32 mouse cellular contexts compared by ENCODE assay signal in genomic region chr14:8514071-8514470, GRCm38 (mm10).
"Had no signal": no experiment of that assay in that cellular context is flagged by ENCODE, and none has a peak within 500 bp of the region (broad histone marks: within the 10 kb centered on the region; RNA-seq: fewer than 3 reads in every experiment).

No protein-coding gene starts in this region.

- H3K9ac ChIP-seq: limb, embryonic 12.5 days; limb, embryonic 13.5 days; limb, embryonic 15.5 days; liver, embryonic 12.5 days; liver, embryonic 13.5 days; liver, embryonic 14.5 days; liver, embryonic 15.5 days; liver, postnatal 0 days; lung, embryonic 14.5 days; lung, embryonic 15.5 days; midbrain, embryonic 12.5 days; midbrain, embryonic 13.5 days; midbrain, embryonic 15.5 days; neural tube, embryonic 12.5 days had no signal

- H3K4me3 ChIP-seq: limb, embryonic 10.5 days; limb, embryonic 12.5 days; limb, embryonic 13.5 days; limb, embryonic 15.5 days; liver, embryonic 12.5 days; liver, embryonic 13.5 days; liver, embryonic 15.5 days; lung, embryonic 15.5 days; megakaryocyte, embryonic 14.5 days; midbrain, embryonic 10.5 days; midbrain, embryonic 12.5 days; midbrain, embryonic 13.5 days; midbrain, embryonic 15.5 days; myocyte; neural tube, embryonic 12.5 days had no signal

- H3K9me3 ChIP-seq: limb, embryonic 10.5 days; limb, embryonic 12.5 days; limb, embryonic 13.5 days; limb, embryonic 15.5 days; liver, embryonic 12.5 days; liver, embryonic 13.5 days; liver, embryonic 15.5 days; lung, embryonic 15.5 days; megakaryocyte, embryonic 14.5 days; midbrain, embryonic 10.5 days; midbrain, embryonic 12.5 days; midbrain, embryonic 13.5 days; midbrain, embryonic 15.5 days; neural tube, embryonic 12.5 days had no signal

- H3K27ac ChIP-seq: limb, embryonic 10.5 days; limb, embryonic 12.5 days; limb, embryonic 13.5 days; limb, embryonic 15.5 days; liver, embryonic 12.5 days; liver, embryonic 13.5 days; liver, embryonic 14.5 days; liver, embryonic 15.5 days; lung, embryonic 15.5 days; macrophage; midbrain, embryonic 10.5 days; midbrain, embryonic 12.5 days; midbrain, embryonic 13.5 days; midbrain, embryonic 15.5 days; neural tube, embryonic 12.5 days had no signal

- H3K36me3 ChIP-seq: limb, embryonic 10.5 days; limb, embryonic 12.5 days; limb, embryonic 13.5 days; limb, embryonic 15.5 days; liver, embryonic 12.5 days; liver, embryonic 13.5 days; liver, embryonic 15.5 days; lung, embryonic 15.5 days; midbrain, embryonic 10.5 days; midbrain, embryonic 12.5 days; midbrain, embryonic 13.5 days; midbrain, embryonic 15.5 days; neural tube, embryonic 12.5 days had no signal

- H3K4me1 ChIP-seq: limb, embryonic 13.5 days; limb, embryonic 15.5 days; liver, embryonic 12.5 days; liver, embryonic 13.5 days; liver, embryonic 15.5 days; lung, embryonic 15.5 days; megakaryocyte, embryonic 14.5 days; midbrain, embryonic 10.5 days; midbrain, embryonic 12.5 days; midbrain, embryonic 13.5 days; midbrain, embryonic 15.5 days; neural tube, embryonic 12.5 days had no signal

- DNase-seq: left cerebral cortex, postnatal 4 days; liver; liver, embryonic 13.5 days; liver, postnatal 0 days; lung, adult 18-20 months; lung, adult 2 months; lung, embryonic 14.5 days; lung, postnatal 10 days; lung, postnatal 14 days; lung, postnatal 36 days; lung, postnatal 4 days; midbrain, embryonic 14.5 days had no signal

- ATAC-seq: liver, embryonic 12.5 days; liver, postnatal 0 days; lung, postnatal 0 days; midbrain, embryonic 13.5 days; midbrain, embryonic 15.5 days; midbrain, embryonic 16.5 days had no signal

- H3K27me3 ChIP-seq: limb, embryonic 12.5 days; limb, embryonic 13.5 days; limb, embryonic 15.5 days; liver, embryonic 12.5 days; liver, embryonic 13.5 days; liver, embryonic 15.5 days; lung, embryonic 15.5 days; megakaryocyte, embryonic 14.5 days; midbrain, embryonic 12.5 days; midbrain, embryonic 13.5 days; midbrain, embryonic 15.5 days; neural tube, embryonic 12.5 days had no signal

- H3K4me2 ChIP-seq: limb, embryonic 12.5 days; limb, embryonic 13.5 days; limb, embryonic 15.5 days; liver, embryonic 11.5 days; liver, embryonic 12.5 days; liver, embryonic 13.5 days; liver, embryonic 15.5 days; lung, embryonic 14.5 days; lung, embryonic 15.5 days; midbrain, embryonic 11.5 days; midbrain, embryonic 12.5 days; midbrain, embryonic 13.5 days; midbrain, embryonic 15.5 days; neural tube, embryonic 12.5 days had no signal
